Mouse (Mus musculus): ENCODE results near the gene Smtn. TPM values are rescaled to one million over a fixed set of nuclear protein-coding genes. Genes with fewer than 3 reads are reported as not detected.

Gene Smtn
- polyA plus RNA-seq, 1 experiment from 2014 or later = 110 TPM

- no peaks in the 10 kb centered on the region for H3K27me3 ChIP-seq
These were observed 5.3 kb upstream of the Smtn start for GRCm38 (mm10) chr11:3545531-3546241.

GRCm38 (mm10) chr11:3544409-3544808, 4.0 kb upstream of the Smtn start:
- no peak overlapping the region for H3K4me3 ChIP-seq (replicated peaks)
- WGBS = 95% methylated on average over 5 of the region's 5 CpGs
- ATAC-seq (replicated peaks; ENCODE audit: low FRiP score) = no peak
- H3K27ac ChIP-seq = no peak overlapping the region
- no peak overlapping the region for H3K4me2 ChIP-seq
- no peaks in the 10 kb centered on the region for H3K36me3 ChIP-seq
- H3K4me1 ChIP-seq = peaks cover 25% of the 10 kb centered on the region
- peaks cover 6% of the 10 kb centered on the region; the same call in 1 of the 2 replicates for H3K9me3 ChIP-seq (replicated peaks)
- no peak overlapping the region for H3K9ac ChIP-seq
- no peaks in the 10 kb centered on the region for H3K27me3 ChIP-seq

More at GRCm38 (mm10) chr11:3545531-3546241, 5.3 kb upstream of the Smtn start:
- H3K4me1 ChIP-seq = peaks cover 21% of the 10 kb centered on the region
- no peak overlapping the region for H3K9ac ChIP-seq
- no peak for ATAC-seq (replicated peaks; ENCODE audit: low FRiP score)
- peaks cover 6% of the 10 kb centered on the region; the same call in 1 of the 2 replicates for H3K9me3 ChIP-seq (replicated peaks)
- 23% methylated on average over 9 of the region's 9 CpGs for WGBS
- H3K36me3 ChIP-seq = no peaks in the 10 kb centered on the region
- H3K4me2 ChIP-seq = no peak overlapping the region
- peak overlapping the region; percentile 48 for H3K27ac ChIP-seq
- H3K4me3 ChIP-seq (replicated peaks) = no peak overlapping the region

- Histone ChIP-seq H3K27me3 (no peaks in the 10 kb centered on the region), H3K27ac (no peak overlapping the region)
These were observed 2.6 kb upstream of the Smtn start for GRCm38 (mm10) chr11:3543001-3543400.

GRCm38 (mm10) chr11:3541932-3542331, 1.5 kb upstream of the Smtn start:
- Histone ChIP-seq H3K4me2 (no peak overlapping the region), H3K4me3 (replicated peaks) (no peak overlapping the region), H3K4me1 (peaks cover 40% of the 10 kb centered on the region), H3K27me3 (no peaks in the 10 kb centered on the region), H3K9ac (no peak overlapping the region), H3K36me3 (no peaks in the 10 kb centered on the region), H3K27ac (no peak overlapping the region), H3K9me3 (replicated peaks) (peaks cover 6% of the 10 kb centered on the region; the same call in 1 of the 2 replicates)
- ATAC-seq (replicated peaks; ENCODE audit: low FRiP score) = no peak
- WGBS = 57% methylated on average over 3 of the region's 3 CpGs

More at GRCm38 (mm10) chr11:3543001-3543400, 2.6 kb upstream of the Smtn start:
- peaks cover 31% of the 10 kb centered on the region for H3K4me1 ChIP-seq
- H3K4me2 ChIP-seq = no peak overlapping the region
- WGBS = 46% methylated on average over 5 of the region's 5 CpGs
- H3K9ac ChIP-seq = no peak overlapping the region
- H3K9me3 ChIP-seq (replicated peaks) = peaks cover 6% of the 10 kb centered on the region; the same call in 1 of the 2 replicates
- no peak overlapping the region for H3K4me3 ChIP-seq (replicated peaks)
- ATAC-seq (replicated peaks; ENCODE audit: low FRiP score) = no peak
- H3K36me3 ChIP-seq = no peaks in the 10 kb centered on the region

DNA sequence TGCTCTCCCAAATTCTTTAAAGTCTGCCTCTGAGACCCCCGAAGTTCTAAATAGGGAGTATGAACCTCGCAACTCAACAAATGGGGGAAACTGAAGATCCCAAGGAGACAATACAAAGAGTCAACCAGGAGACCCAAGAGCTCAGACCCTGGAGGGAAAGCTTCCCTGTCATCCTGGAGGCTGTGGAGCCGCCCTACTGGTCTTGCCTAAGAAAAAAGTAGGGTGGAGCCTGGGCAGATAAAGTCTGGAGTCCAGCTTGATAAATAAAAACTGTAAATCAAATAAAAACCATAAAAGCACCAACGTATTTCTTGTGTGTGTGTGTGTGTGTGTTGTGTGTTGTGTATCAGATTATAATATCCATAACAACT, 601 bp downstream of the Smtn start:
- Histone ChIP-seq H3K27me3 (no peaks in the 10 kb centered on the region), H3K9ac (no peak overlapping the region; the same call in 1 of the 2 replicates), H3K27ac (0 out of 2 replicates have a peak overlapping the region, but pooled peaks have one; percentile 65), H3K4me1 (peaks cover 49% of the 10 kb centered on the region), H3K4me2 (peak overlapping the region; percentile 69), H3K4me3 (replicated peaks) (peak overlapping the region; percentile 70), H3K9me3 (replicated peaks) (peaks cover 6% of the 10 kb centered on the region; the same call in 1 of the 2 replicates), H3K36me3 (peaks cover 2% of the 10 kb centered on the region; the same call in 1 of the 2 replicates)
- no peak for ATAC-seq (replicated peaks; ENCODE audit: low FRiP score)
- 82% methylated on average over 4 of the region's 4 CpGs for WGBS

DNA sequence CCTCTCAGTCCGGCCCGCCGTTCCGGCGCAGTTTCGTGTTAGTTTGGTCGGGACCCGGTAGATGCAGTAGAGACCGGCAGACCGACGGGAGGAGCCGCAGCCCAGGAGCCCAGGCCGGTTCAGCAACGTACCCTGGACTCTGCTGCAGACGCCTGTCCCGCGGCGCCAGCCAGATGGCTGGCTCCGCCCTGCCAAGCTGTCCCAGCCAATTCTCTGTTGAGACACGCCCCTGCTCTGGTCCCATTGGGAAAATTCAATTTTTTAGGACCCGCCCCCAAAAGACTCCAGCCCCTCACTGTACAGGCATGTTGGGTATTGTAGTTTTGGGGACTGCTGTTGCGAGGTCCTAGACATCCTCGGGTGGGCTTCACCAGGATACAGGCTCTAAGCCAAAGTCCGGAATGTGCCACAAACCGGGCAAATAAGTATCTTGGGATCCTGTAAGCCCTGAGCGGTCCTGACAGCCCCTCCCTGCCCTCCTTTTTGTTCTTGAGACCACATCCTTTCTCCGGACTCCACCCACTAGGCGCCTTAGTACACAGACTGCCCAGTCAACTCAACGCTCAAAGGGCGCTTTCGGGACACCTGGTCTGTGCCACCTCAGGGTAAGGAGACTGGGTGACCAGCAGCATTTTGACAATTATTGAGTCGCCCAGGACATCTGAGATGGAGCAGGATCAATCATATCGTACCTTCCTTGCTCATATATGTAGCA, 1.1 kb downstream of the Smtn start:
- 4% methylated on average over 33 of the region's 33 CpGs for WGBS
- peak; percentile 87 for ATAC-seq (replicated peaks; ENCODE audit: low FRiP score)
- peak overlapping the region; percentile 74 for H3K9ac ChIP-seq
- H3K4me3 ChIP-seq (replicated peaks) = peak overlapping the region; percentile 70
- H3K27ac ChIP-seq = peak overlapping the region; percentile 65
- peaks cover 7% of the 10 kb centered on the region; the same call in 1 of the 2 replicates for H3K36me3 ChIP-seq
- peaks cover 50% of the 10 kb centered on the region for H3K4me1 ChIP-seq
- peaks cover 2% of the 10 kb centered on the region; the same call in 1 of the 2 replicates for H3K9me3 ChIP-seq (replicated peaks)
- peak overlapping the region; percentile 69 for H3K4me2 ChIP-seq
- H3K27me3 ChIP-seq = no peaks in the 10 kb centered on the region

- Histone ChIP-seq H3K9me3 (replicated peaks) (no peaks in the 10 kb centered on the region), H3K4me2 (peak overlapping the region; percentile 69), H3K36me3 (peaks cover 16% of the 10 kb centered on the region), H3K9ac (peak overlapping the region; percentile 74), H3K27ac (peak overlapping the region; percentile 78; the same call in 1 of the 2 replicates), H3K4me1 (peaks cover 50% of the 10 kb centered on the region), H3K27me3 (no peaks in the 10 kb centered on the region), H3K4me3 (replicated peaks) (peak overlapping the region; percentile 70)
- WGBS = 59% methylated on average over 4 of the region's 4 CpGs
- ATAC-seq (replicated peaks; ENCODE audit: low FRiP score) = no peak
These were observed 2.1 kb downstream of the Smtn start for GRCm38 (mm10) chr11:3538341-3538740.

DNA sequence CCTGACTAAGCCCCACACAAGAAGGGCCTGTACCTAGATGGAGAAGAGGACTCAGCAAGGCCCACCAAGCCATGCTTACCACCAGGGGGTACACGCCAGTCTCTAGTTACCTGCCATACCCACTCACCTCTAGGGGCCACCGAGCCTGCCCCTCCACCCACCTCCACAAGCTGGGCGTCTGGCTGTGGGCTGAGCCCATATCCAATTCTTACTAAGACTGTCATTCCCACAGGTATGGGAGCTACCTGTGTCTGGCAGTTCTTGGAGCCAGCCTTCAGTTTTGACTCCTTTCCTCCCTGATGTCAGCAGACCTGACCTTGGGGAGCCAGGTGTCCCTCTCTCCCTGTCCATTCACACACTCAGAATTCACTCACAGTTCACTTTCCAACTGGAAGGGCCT, 2.7 kb downstream of the Smtn start:
- Histone ChIP-seq H3K4me3 (replicated peaks) (peak overlapping the region; percentile 70), H3K4me1 (peaks cover 50% of the 10 kb centered on the region), H3K4me2 (peak overlapping the region; percentile 69), H3K27ac (peak overlapping the region; percentile 78), H3K27me3 (no peaks in the 10 kb centered on the region), H3K9ac (0 out of 2 replicates have a peak overlapping the region, but pooled peaks have one; percentile 74), H3K36me3 (peaks cover 23% of the 10 kb centered on the region), H3K9me3 (replicated peaks) (no peaks in the 10 kb centered on the region)
- WGBS = 65% methylated on average over 3 of the region's 3 CpGs
- no peak for ATAC-seq (replicated peaks; ENCODE audit: low FRiP score)

DNA sequence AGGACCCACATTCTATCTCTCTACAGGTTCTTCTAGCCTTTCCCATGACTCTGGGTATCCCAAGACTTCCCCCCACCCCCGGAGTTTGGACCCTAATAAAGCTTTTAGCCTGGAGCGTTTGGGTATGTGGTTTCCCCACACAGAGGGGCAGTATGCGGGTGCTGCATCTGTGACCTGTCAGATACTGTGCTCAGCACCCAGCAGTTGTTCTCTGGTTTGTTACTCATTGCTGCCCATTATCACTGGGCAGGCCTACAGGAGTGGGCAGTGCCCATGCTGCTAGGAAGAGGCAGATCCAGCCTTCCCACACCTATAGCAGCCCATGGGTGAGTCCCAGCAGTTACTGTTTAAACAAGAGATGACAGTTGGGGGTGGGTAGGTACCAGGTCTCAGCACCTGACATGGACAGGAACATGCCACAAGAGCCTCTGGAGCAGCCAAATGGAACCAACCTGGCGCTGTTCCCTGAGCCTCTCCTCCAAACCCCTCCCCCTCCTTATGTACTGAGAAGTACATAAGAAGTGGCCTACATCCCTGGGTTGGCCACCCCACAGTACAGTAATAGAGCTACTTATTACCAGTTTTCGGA, 3.6 kb downstream of the Smtn start:
- Histone ChIP-seq H3K27ac (peak overlapping the region; percentile 94), H3K9me3 (replicated peaks) (no peaks in the 10 kb centered on the region), H3K4me2 (peak overlapping the region; percentile 69), H3K9ac (peak overlapping the region; percentile 15; the same call in 1 of the 2 replicates), H3K4me3 (replicated peaks) (peak overlapping the region; percentile 70), H3K27me3 (no peaks in the 10 kb centered on the region), H3K4me1 (peaks cover 47% of the 10 kb centered on the region), H3K36me3 (peaks cover 31% of the 10 kb centered on the region)
- ATAC-seq (replicated peaks; ENCODE audit: low FRiP score) = peak; percentile 31
- WGBS = 73% methylated on average over 5 of the region's 5 CpGs

DNA sequence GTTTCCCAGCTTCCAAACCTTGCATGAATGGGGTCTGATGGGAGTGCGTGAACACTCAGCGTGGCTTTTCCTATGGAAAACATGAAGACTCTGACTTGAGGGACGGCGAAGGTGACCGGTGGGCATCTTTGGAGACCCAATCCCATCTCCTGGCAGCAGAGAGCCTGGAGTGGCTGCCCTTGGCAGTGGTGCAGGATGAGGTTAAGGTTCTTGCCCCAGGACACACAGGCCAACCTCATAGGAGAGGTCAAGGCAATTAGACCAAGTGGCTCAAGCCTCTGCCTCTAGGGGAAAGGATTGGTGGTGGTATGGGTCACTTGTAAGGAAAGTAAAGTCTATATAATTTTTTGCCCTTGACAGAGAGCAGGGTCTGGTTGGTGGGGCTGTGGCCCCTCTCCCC, 4.3 kb downstream of the Smtn start:
- Histone ChIP-seq H3K9ac (peak overlapping the region; percentile 54), H3K36me3 (peaks cover 39% of the 10 kb centered on the region), H3K27ac (peak overlapping the region; percentile 94), H3K27me3 (no peaks in the 10 kb centered on the region), H3K4me2 (peak overlapping the region; percentile 69), H3K9me3 (replicated peaks) (no peaks in the 10 kb centered on the region), H3K4me3 (replicated peaks) (peak overlapping the region; percentile 70), H3K4me1 (peaks cover 44% of the 10 kb centered on the region)
- ATAC-seq (replicated peaks; ENCODE audit: low FRiP score) = no peak
- WGBS = 45% methylated on average over 5 of the region's 5 CpGs

DNA sequence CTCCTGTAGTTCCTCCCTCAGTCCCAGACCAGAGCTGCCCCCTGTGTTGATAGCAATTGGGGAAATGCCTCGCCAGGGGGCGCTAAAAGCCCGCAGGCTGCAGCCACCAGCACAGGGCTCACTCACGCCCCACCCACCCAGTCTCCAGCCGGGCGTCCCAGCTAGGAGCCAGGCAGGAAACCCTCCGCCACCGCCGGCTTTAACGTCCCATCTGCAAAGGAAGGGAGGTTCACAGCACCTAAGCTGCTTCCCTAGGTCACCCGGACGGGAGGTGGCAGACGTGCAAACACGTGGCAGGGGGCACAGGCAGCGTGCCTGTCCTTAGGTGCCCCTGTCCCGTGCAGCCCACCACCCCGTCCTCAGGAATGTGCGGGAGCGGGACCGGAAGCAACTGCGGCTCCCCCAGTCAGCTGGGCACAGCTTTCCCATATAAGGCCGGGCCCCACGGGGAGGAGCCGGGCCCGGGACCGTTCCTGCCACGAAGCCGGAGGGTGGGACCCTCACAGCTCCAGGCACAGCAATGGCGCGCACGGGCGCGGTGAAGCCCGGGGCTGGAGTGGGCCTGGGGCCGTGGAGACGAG, 4.9 kb downstream of the Smtn start:
- peaks cover 45% of the 10 kb centered on the region for H3K36me3 ChIP-seq
- H3K4me3 ChIP-seq (replicated peaks) = peak overlapping the region; percentile 70
- H3K27ac ChIP-seq = peak overlapping the region; percentile 94
- peak overlapping the region; percentile 69 for H3K4me2 ChIP-seq
- H3K4me1 ChIP-seq = peaks cover 44% of the 10 kb centered on the region
- peak; percentile 78 for ATAC-seq (replicated peaks; ENCODE audit: low FRiP score)
- H3K9ac ChIP-seq = peak overlapping the region; percentile 54
- no peaks in the 10 kb centered on the region for H3K9me3 ChIP-seq (replicated peaks)
- no peaks in the 10 kb centered on the region for H3K27me3 ChIP-seq
- WGBS = under 1% methylated on average over 36 of the region's 36 CpGs

Data from kidney, embryonic 15.5 days (tissue).